Mouse (Mus musculus) cerebellum, adult 2 months (tissue): ENCODE measurements around the gene Ntrk1.
"Not testable (repeated sequence)": the region's sequence is repeated elsewhere in the genome, so short reads cannot be mapped to it uniquely, and the experiment has no call there.

Experiments used
- CTCF ChIP-seq: fragments of 200-500 bp; IDR thresholded peaks from 2 replicates; pipeline ENCODE4 v1.5.1; 2011; ENCODE audit warnings: low read depth, mild to moderate bottlenecking, control low read depth, low read length, moderate library complexity, borderline replicate concordance; ENCODE audit not compliant: insufficient read depth
- POLR2A ChIP-seq: fragments of 200-500 bp; IDR thresholded peaks from 2 replicates; pipeline ENCODE4 v1.6.1; 2011; ENCODE audit warnings: low read length, control low read depth, borderline replicate concordance; ENCODE audit not compliant: insufficient read depth

DNA sequence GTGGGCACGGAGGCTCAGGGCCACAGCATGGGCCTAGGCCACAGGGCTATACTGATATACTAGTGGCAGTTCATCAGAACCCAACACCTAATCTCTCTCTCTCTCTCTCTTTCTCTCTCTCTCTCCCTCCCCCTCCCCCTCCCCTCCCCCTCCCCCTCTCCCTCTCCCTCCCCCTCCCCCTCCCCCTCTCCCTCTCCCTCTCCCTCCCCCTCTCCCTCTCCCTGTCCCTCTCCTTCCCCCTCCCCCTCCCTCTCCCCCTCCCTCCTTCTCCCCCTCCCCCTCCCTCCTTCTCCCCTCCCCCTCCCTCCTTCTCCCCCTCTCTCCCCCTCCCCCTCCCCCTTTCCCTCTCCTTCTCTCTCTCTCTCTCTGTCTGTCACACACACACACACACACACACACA lies 29.2 kb upstream of the Ntrk1 start, which contains the start of gene Pear1:
- not testable (repeated sequence) for TF ChIP-seq CTCF, POLR2A
